Mouse (Mus musculus) kidney, postnatal 36 days (tissue): ENCODE measurements around the gene Olfr347.

Experiments used
- DNase-seq, 2 experiments: peaks; one replicate each; pipeline ENCODE4 v3.0.0; 2021 to 2022; ENCODE audit warnings: mixed read lengths in 2 of 2

Olfr347 gene

DNA sequence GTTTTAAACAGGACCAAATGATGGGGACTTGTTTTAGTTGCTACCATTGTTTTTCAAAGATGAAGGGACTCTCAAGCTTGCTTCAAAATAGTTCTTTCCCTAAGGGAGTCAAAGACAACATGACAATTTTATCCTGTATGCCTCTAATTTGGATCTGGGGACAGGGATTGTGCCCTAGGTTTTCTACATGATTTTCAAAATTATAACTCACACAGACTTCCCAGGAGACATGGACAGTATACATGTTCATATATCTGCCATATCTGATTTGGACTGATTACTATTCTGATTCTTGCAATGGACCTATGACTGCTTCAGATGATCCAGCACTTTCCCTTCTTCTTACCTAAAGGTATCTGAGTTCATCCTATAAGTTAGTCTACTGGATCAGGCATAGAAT is at the start of gene Olfr347:
Gene Olfr347 (plus strand): TSS at position 301 of the 400 bp plus-strand sequence.
- no peak for DNase-seq

DNA sequence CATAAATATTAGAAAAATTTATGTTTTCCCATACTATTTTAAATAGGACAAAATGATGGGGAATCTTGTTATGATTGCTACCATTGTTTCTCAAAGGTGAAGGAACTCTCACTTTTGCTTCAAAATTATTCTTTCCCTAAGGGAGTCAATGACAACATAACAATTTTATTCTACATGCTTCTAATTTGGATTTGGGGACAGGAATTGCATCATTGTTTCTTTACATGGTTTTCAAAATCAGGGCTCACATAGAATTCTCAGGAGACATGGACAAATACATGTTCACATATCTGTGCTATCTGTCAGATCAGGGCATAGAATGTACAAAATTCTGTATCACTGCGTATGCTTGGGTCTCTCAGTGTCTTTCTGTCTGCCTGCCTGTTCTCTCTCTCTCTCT is 46.2 kb upstream of the Olfr347 start, which contains the start of gene Olfr346:
Gene Olfr346 (plus strand): TSS at position 301 of the 400 bp plus-strand sequence.
- DNase-seq = no peak

DNA sequence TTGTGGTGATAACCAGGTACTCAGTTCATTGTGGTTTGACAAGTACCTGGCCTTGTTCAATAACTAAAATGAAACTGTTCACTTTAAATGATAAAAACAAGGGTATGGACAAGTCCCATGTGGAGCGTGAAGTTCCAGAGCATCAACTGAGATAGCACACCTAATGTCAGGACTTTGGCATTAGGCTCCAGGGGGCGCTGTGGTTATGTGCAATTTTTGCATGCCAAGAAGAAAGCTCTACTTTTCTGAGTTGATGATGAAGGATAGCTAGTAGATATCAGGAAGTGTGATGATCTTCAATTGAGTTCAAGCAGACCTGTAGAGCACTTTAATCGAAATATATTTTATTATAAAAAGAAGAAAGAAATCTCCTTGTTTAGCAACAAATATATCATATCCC is 4.5 kb downstream of the Olfr347 start:
- peak in 1 of 2 experiments; percentile 43 for DNase-seq

DNA sequence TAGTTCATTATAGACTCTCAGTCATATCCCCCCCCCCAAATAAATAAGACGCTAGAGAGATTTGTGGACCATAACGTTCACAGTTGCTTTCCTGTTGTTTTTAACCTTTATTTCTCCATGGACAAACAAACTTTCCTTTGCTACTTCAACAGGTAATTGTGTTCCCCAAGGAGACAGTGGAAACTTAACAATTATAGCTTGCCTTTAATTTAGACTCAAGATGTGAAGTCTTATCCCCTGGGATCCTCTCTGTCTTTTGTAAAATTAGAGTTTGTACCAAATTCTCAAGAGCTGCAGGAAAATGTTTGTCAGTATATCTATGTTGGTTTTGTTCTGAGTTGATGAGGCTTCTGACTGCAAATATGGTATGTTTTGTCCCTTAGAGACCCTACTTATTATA is 52.3 kb downstream of the Olfr347 start, which contains the start of gene Olfr348:
Gene Olfr348 (plus strand): TSS at position 301 of the 400 bp plus-strand sequence.
- DNase-seq = no peak
